Comparison of ENCODE assay signal across 25 mouse cellular contexts in the genomic region with DNA sequence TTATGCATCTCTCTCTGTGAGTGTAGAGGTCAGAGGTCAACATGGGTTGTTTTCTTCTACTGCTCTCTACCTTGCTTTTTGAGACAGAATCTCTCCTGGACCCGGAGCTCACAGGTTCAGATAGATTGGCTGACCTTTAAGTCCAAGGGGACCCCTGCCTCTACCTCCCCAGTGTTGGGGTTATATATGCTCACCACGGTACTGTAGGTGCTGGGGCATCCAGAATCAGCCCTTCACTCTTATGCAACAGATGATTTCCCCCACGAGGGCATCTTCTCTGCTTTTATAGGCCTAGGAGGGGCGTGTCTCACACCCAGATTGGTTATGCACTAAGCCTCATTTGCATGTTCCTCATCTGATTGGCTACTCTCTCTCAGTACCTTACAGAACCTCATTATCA.
"Had no signal": no experiment of that assay in that cellular context is flagged by ENCODE, and none has a peak within 500 bp of the region (broad histone marks: within the 10 kb centered on the region; RNA-seq: fewer than 3 reads in every experiment).

No protein-coding gene starts in this region.

- H3K27ac ChIP-seq: heart, embryonic 10.5 days; heart, embryonic 13.5 days; heart, embryonic 15.5 days; hindbrain, embryonic 10.5 days; hindbrain, embryonic 12.5 days; hindbrain, embryonic 13.5 days; hindbrain, embryonic 14.5 days; hindbrain, embryonic 15.5 days; hindbrain, postnatal 0 days; intestine, embryonic 15.5 days; kidney, postnatal 0 days; layer of hippocampus, adult 2 months; left cerebral cortex, adult 2 months had no signal

- H3K4me3 ChIP-seq: heart, embryonic 10.5 days; heart, embryonic 13.5 days; heart, embryonic 15.5 days; hindbrain, embryonic 10.5 days; hindbrain, embryonic 12.5 days; hindbrain, embryonic 13.5 days; hindbrain, embryonic 15.5 days; intestine, embryonic 15.5 days; layer of hippocampus, adult 2 months; left cerebral cortex, adult 2 months had no signal

- H3K9ac ChIP-seq: heart, embryonic 13.5 days; heart, embryonic 15.5 days; hindbrain, embryonic 12.5 days; hindbrain, embryonic 13.5 days; hindbrain, embryonic 14.5 days; hindbrain, embryonic 15.5 days; intestine, embryonic 15.5 days had no signal

- H3K27me3 ChIP-seq: heart, embryonic 13.5 days; heart, embryonic 15.5 days; hindbrain, embryonic 12.5 days; hindbrain, embryonic 13.5 days; hindbrain, embryonic 15.5 days; intestine, embryonic 15.5 days had no signal

- ATAC-seq: hindbrain, embryonic 16.5 days; hindbrain, postnatal 0 days; inflammation-experienced regulatory T-cells, adult 6 months; intestine, embryonic 15.5 days; intestine, embryonic 16.5 days; intestine, postnatal 0 days had no signal

- H3K9me3 ChIP-seq: heart, embryonic 10.5 days; heart, embryonic 13.5 days; heart, embryonic 15.5 days; hindbrain, embryonic 10.5 days; hindbrain, embryonic 12.5 days; hindbrain, embryonic 13.5 days; hindbrain, embryonic 15.5 days; intestine, embryonic 15.5 days had no signal

- H3K4me2 ChIP-seq: heart, embryonic 11.5 days; heart, embryonic 13.5 days; heart, embryonic 15.5 days; hindbrain, embryonic 12.5 days; hindbrain, embryonic 13.5 days; hindbrain, embryonic 14.5 days; hindbrain, embryonic 15.5 days; intestine, embryonic 15.5 days had no signal

- DNase-seq: heart, postnatal 10 days; heart, postnatal 14 days; heart, postnatal 36 days; heart, postnatal 4 days; kidney, adult 18-20 months; layer of hippocampus, adult 9-11 months; layer of hippocampus, postnatal 36 days had no signal

- H3K4me1 ChIP-seq: heart, embryonic 13.5 days; heart, embryonic 15.5 days; hindbrain, embryonic 12.5 days; hindbrain, embryonic 13.5 days; hindbrain, embryonic 15.5 days had no signal

- H3K36me3 ChIP-seq: heart, embryonic 10.5 days; heart, embryonic 13.5 days; heart, embryonic 15.5 days; hindbrain, embryonic 10.5 days; hindbrain, embryonic 12.5 days; hindbrain, embryonic 13.5 days; hindbrain, embryonic 15.5 days; intestine, embryonic 15.5 days had no signal
